Mouse (Mus musculus) spleen, postnatal 14 days (tissue): Measurements from ENCODE around the gene Zeb2.
"Not testable (repeated sequence)": the region's sequence is repeated elsewhere in the genome, so short reads cannot be mapped to it uniquely, and the experiment has no call there.

Source experiments
- DNase-seq, 2 experiments: peaks; one replicate each; pipeline ENCODE4 v3.0.0; 2021 to 2022; ENCODE audit warnings: low spot score in 2 of 2

The Zeb2 gene

DNA sequence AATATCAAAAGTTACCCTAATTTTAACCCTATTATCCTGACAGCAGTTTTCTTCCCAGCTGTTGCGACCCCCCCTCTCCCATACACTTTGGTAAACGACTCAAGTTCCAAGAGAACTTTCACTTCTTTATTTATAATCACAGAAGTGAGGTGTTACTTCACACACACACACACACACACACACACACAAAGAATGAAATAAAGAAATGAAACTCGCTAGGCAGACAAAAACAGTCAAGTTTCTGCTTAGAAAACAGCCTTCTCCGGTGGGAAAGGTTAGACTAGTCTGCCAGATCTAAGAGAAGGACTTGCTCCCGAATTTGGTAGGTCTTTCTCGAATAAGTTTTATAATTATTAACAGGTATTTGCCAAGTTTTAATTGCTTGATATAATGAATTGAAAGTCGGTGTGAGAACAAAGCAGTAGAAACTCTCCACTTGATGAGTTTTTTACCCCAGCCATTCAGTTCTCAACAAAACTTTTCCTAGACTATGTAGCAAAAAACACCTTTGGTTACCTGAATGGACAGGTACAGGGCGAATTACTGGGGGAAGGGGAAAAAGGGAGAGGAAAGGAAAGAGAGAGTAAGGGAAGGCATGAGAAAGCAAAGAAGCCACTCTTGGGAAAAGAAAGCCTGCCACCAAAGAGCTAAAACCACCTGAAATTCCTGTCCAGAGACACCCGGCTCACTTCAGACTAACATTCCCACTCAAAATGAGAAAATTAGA is 5.0 kb downstream of the Zeb2 start:
- no peak for DNase-seq

DNA sequence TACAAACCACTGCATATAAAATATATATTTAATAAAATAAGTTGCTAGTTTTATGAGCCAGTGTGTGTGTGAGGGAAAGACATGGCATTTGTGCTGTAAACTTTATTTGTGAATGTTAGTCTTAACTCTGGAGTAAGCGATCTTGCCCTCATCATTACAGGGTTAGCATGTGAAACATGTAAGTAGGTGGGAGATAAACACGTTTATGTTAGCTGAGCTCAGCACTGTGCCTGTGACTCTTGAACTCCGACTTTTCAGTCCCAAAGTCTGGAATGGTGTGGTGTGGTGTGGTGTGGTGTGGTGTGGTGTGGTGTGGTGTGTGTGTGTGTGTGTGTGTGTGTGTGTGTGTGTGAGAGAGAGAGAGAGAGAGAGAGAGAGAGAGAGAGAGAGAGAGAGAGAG is 5.6 kb downstream of the Zeb2 start:
- not testable (repeated sequence) for DNase-seq

DNA sequence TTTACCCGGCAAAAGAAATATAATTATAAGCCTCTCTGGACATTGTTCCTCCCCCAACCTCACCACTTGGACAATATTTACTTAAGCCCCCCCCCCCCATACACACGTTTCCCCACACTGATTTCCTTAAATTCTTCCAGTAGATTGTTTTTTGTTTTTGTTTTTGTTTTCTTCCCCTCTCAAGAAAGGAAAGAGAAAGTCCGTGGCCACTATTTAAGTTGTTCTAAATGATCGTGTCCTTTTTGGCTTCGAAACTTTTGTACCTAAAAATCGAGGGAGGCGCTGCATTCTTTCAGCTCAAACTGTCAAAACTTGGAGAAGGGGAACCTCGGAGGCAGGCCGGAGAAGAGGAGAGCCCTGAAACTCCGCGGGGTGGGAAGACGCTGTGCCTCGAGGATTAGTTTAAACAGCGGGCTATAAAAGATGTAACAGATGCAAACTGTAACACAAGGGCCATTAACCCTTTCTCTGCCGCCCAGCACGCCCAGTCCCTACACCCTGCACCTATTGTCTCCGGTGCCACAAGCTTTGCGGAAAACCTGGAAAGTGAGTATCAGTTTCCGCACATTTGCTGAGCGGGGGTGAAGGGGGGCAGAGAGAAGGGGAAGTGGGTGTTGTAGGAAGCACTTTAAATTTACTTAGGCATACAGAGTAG is 6.3 kb downstream of the Zeb2 start:
- DNase-seq, result peak in 1 of 2 experiments; percentile 43

DNA sequence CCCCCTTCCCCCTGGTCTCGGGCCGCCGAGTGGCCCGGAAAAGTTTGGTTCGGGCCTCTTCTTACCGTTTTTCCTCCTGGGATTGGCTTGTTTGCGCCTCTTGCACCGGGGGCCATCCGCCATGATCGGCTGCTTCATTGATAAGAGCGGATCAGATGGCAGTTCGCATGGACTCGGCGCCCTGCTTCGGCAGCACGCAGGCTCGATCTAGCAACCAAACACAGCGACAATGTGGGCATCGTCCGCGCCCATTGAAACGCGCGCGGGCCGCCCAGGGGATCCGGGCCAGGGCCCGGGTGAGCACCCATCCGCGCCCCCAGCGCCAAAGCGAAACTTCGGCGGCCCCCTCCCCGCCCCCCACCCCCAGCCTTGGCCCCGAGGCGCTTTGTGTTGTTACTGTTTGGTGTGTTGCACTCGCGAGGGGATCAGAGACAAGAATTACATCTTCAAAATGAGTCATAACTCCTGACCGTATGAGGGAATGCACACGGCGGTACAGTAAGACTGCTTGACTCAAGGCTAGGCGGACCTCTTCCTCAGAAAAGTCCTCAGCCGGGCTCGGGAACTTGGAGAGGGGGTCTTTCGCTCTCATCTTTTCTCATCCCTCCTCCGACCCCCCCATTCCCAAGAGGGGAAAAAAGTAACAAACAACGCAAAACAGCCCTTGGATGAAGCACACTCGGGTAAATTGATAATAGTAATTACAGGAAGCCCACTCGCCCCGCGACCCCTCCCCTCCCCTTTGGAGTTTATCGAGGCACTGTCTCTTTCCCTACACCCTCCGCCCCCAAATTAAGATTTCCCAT is 7.0 kb downstream of the Zeb2 start:
- DNase-seq, result peak; percentile 55

DNA sequence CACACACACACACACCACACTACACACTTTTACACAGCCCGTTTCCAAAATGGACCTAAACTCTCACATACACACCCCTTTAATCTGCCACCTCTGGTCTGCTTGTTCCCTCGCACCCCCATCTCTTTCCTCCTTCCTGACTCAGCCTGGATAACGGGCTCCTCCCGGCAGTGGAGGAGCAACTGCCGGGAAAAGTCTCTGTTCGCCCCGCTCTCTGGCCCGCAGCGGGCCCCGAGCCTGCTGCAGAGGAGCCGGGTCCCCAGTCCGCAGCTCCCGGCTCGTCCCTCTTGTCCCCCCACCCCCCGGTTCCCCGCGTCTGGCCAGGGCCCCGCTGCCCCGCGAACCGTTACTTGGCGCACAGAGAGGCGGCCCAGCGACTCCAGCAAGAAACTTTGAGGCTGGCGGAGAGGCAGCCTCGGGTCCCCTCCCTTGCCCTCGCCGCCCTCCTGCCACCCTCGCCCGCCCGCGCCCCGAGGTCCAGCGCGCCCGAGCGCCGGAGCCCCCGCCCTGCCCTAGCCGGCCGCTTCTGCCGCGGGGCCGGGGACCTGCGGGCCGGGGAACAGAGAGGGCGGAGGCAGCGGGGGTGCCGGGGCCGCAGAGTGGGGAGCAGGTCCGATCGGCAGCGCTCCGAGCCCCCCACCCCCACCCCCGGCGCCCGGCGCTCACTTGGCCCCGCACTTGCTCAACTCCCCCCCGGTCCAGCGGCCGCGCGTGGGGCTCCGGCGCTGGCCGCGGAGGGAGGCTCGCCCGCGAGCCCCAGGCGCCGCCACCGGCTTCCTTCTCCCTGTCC is 7.8 kb downstream of the Zeb2 start:
- peak in 1 of 2 experiments; percentile 52 for DNase-seq

- DNase-seq, result peak; percentile 27 to 39
Measured at GRCm38 (mm10) chr2:45108521-45109091, 8.6 kb downstream of the Zeb2 start.

GRCm38 (mm10) chr2:45107555-45107954 is 9.6 kb downstream of the Zeb2 start:
- no peak for DNase-seq

- DNase-seq, result no peak
Measured at GRCm38 (mm10) chr2:45105922-45106851, 11.0 kb downstream of the Zeb2 start.

GRCm38 (mm10) chr2:45105281-45105721 is 11.9 kb downstream of the Zeb2 start:
- DNase-seq, result no peak

DNA sequence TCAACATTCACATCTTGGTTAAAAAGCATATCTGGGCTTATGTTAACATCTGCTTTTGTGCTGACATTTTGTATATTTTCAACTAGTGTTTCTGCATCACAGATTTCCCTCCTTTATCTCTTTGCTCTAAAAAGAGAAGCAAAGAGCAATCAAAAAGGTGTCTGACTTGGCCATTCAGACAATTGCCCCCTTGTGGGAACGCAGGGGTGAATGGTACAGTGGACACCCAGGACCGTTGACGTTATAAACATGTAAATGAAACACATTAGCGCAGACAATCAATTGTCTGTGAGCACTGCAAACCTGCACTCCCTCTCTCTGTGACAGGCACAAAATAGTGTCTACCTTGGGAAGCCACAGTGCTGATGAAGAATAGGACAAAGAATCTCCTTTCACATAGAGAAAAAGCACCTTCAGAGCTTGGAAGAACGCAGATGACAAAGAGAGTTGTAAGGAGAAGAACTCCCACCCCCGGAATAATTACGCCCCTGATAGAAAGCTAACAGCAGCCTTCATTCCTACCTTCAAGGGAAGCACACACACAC is 12.6 kb downstream of the Zeb2 start:
- no peak for DNase-seq

- DNase-seq, result no peak
Measured at GRCm38 (mm10) chr2:45104066-45104465, 13.1 kb downstream of the Zeb2 start.

DNA sequence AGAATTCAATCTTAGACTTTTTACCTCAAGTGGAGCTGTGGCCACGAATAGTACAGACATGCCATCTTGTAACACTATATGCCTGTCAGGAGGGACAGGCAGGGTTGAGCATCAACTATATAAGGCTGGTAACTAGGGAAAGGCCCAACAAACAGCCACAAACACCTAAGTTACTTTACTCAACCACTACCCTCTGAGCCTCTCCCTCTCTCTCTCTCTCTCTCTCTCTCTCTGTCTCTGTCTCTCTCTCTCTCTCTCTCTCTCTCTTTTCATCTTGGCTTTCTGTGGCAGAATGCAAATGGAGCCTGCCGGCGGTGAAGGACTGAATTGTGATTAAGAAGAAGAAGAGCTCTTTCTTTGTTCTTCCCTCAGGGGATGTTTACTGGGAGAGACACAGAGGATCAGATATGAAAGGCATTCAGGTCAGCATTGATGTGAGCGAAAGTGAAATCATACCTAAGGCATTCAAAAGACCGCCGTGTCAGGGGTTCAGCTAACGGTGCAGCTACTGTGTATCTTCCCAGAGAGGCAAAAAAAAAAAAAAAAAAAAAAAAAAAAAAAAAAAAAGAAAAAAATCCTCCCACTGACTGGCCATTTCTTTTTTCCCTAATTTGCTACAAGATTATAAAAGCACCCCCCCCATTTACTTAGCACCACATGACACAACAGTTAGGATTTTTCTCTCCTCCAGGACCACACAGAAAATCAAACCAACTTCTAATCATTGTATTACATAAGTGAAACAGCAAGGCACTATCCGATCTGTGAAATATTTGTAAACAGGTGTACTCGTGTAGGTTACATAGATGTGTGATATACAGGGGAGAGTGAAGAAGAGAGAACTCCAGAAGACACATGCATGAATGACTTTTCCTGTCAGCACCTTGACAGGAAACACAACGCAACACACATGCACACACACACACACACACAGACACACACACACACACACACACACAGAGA is 13.9 kb downstream of the Zeb2 start:
- no peak for DNase-seq

GRCm38 (mm10) chr2:45102191-45102638 is 15.0 kb downstream of the Zeb2 start:
- no peak for DNase-seq

DNA sequence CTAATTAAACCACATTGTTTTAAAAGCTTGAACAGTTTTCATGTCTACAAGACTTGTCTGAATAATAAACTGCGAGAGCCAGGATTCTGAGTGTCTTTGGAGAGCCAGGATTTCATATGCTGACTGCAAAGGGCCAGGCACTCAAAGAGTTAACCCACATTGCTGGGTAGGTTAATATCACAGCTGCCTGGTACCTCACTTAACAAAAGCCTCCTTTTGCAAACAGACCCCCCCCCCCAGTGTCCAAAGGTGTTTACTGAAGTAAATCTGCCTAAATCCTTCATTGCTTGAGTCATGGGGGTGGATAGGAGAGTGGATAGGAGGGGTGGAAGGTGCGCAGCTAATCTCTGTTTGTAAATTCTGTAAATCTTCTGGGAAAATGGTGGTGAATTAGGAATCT is 15.6 kb downstream of the Zeb2 start:
- DNase-seq, result no peak

GRCm38 (mm10) chr2:45101040-45101439 is 16.2 kb downstream of the Zeb2 start:
- no peak for DNase-seq

GRCm38 (mm10) chr2:45100628-45101027 is 16.6 kb downstream of the Zeb2 start:
- DNase-seq, result no peak

- no peak for DNase-seq
Measured at GRCm38 (mm10) chr2:45100017-45100416, 17.2 kb downstream of the Zeb2 start.

DNA sequence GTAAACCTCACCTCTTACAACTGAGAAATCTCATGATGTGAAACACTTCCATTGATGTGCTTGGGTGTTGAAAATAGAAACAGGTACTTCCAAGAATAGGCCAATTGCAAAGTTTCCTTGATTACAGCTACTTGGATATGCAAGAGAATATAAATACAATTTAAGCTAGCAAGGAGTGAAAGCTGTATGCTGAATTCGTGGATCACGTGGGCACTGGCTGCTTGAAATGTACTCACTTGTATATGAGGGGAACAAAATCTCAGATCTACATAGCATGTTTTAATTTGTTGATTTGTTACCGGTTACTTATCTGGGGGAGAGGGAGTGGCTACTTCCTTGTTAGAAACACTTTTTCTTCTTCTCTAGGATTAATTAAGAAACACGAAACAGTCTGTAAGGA is 18.1 kb downstream of the Zeb2 start:
- no peak for DNase-seq

- no peak for DNase-seq
Measured at GRCm38 (mm10) chr2:45097969-45098368, 19.2 kb downstream of the Zeb2 start.
